Mouse (Mus musculus) cerebellum, adult 2 months (tissue): ENCODE data around the gene Zfp949. TPM values are rescaled to one million over a fixed set of nuclear protein-coding genes. Genes with fewer than 3 reads are reported as not detected.

Source experiments
- DNase-seq, 2 experiments: peaks; one replicate each; pipeline ENCODE4 v3.0.0; 2021
- H3K27ac ChIP-seq: fragments of 200-500 bp; 2 replicates; pipeline ENCODE4 v1.5.1; 2012; ENCODE audit warnings: low read length, control low read depth, inconsistent platforms; ENCODE audit not compliant: insufficient read depth
- H3K27me3 ChIP-seq: fragments of 200-500 bp; 2 replicates; pipeline ENCODE4 v1.6.1; 2012; ENCODE audit warnings: inconsistent platforms, mild to moderate bottlenecking, low read length, moderate library complexity; ENCODE audit not compliant: control insufficient read depth, insufficient read depth
- H3K4me1 ChIP-seq: fragments of 200-500 bp; 2 replicates; pipeline ENCODE4 v1.6.1; 2011; ENCODE audit warnings: low read length; ENCODE audit not compliant: control insufficient read depth, insufficient read depth
- H3K4me3 ChIP-seq: fragments of 200-500 bp; replicated peaks from 2 replicates; pipeline ENCODE3; 2011; ENCODE audit warnings: mild to moderate bottlenecking, low read depth, low read length, control low read depth; ENCODE audit not compliant: insufficient read depth
- CTCF ChIP-seq: fragments of 200-500 bp; IDR thresholded peaks from 2 replicates; pipeline ENCODE4 v1.5.1; 2011; ENCODE audit warnings: low read depth, mild to moderate bottlenecking, control low read depth, low read length, moderate library complexity, borderline replicate concordance; ENCODE audit not compliant: insufficient read depth
- POLR2A ChIP-seq: fragments of 200-500 bp; IDR thresholded peaks from 2 replicates; pipeline ENCODE4 v1.6.1; 2011; ENCODE audit warnings: low read length, control low read depth, borderline replicate concordance; ENCODE audit not compliant: insufficient read depth
- WGBS: fragments of 180-500 bp; shearing (Covaris S2); methylation state at CpG from one replicate; pipeline ENCODE4 v1.1.7; 2018; 5-methylcytosine and 5-hydroxymethylcytosine counted together
- polyA plus RNA-seq: library from polyadenylated mRNA; depleted of rRNA; stranded (reverse); fragments of >200 nt; gene quantifications from 2 replicates; pipeline ENCODE4 v1.2.3, GENCODE M21; 2012; rRNA removed

Gene Zfp949
- 22.0 and 24.2 TPM in 2 replicates for polyA plus RNA-seq

GRCm38 (mm10) chr9:88547851-88548613 lies at the start of gene Zfp949:
Gene Zfp949, plus strand, starts transcription at chr9:88548020.
- H3K4me3 ChIP-seq = peak within 1 kb of the TSS; percentile 99
- TF ChIP-seq CTCF (no peak), POLR2A (peak; percentile 97)
- DNase-seq = peak; percentile 86 to 92
- H3K4me1 ChIP-seq = no peaks in the 10 kb centered on the region
- WGBS = under 1% methylated on average over 30 of the region's 30 CpGs
- peak within 1 kb of the TSS; percentile 93 for H3K27ac ChIP-seq
- no peaks in the 10 kb centered on the region for H3K27me3 ChIP-seq

GRCm38 (mm10) chr9:88500112-88500511 lies 47.7 kb upstream of the Zfp949 start:
- Histone ChIP-seq H3K27me3 (no peaks in the 10 kb centered on the region), H3K4me3 (no peak overlapping the region), H3K27ac (no peak overlapping the region), H3K4me1 (no peaks in the 10 kb centered on the region)
- WGBS = 58% methylated on average over 2 of the region's 2 CpGs
- no peak for DNase-seq
- TF ChIP-seq CTCF (no peak), POLR2A (no peak)

- 90% methylated on average over 6 of the region's 6 CpGs for WGBS
- no peaks in the 10 kb centered on the region for H3K27me3 ChIP-seq
- DNase-seq = no peak
- H3K4me3 ChIP-seq = no peak overlapping the region
- H3K27ac ChIP-seq = no peak overlapping the region
- H3K4me1 ChIP-seq = no peaks in the 10 kb centered on the region
- TF ChIP-seq CTCF = no peak
- no peak for TF ChIP-seq POLR2A
Measured at GRCm38 (mm10) chr9:88501846-88502245, 46.0 kb upstream of the Zfp949 start.

- 87% methylated on average over 1 of the region's 1 CpGs for WGBS
- TF ChIP-seq CTCF (no peak), POLR2A (no peak)
- no peak overlapping the region for H3K27ac ChIP-seq
- H3K4me1 ChIP-seq = no peaks in the 10 kb centered on the region; the same call in 1 of the 2 replicates
- H3K27me3 ChIP-seq = no peaks in the 10 kb centered on the region
- no peak for DNase-seq
- no peak overlapping the region for H3K4me3 ChIP-seq
Measured at GRCm38 (mm10) chr9:88515546-88515945, 32.3 kb upstream of the Zfp949 start.

- no peak overlapping the region for H3K27ac ChIP-seq
- H3K27me3 ChIP-seq = no peaks in the 10 kb centered on the region
- no peak for TF ChIP-seq CTCF
- TF ChIP-seq POLR2A = no peak
- 93% methylated on average over 3 of the region's 3 CpGs for WGBS
- H3K4me1 ChIP-seq = no peaks in the 10 kb centered on the region; the same call in 1 of the 2 replicates
- H3K4me3 ChIP-seq = no peak overlapping the region
- DNase-seq = no peak
Measured at GRCm38 (mm10) chr9:88516361-88516995, 31.3 kb upstream of the Zfp949 start.

GRCm38 (mm10) chr9:88519390-88520121 lies 28.3 kb upstream of the Zfp949 start:
- Histone ChIP-seq H3K27ac (no peak overlapping the region), H3K4me3 (no peak overlapping the region), H3K27me3 (no peaks in the 10 kb centered on the region), H3K4me1 (no peaks in the 10 kb centered on the region; the same call in 1 of the 2 replicates)
- DNase-seq = no peak
- TF ChIP-seq CTCF (no peak), POLR2A (no peak)

- 50% methylated on average over 2 of the region's 2 CpGs for WGBS
- no peak for TF ChIP-seq CTCF
- TF ChIP-seq POLR2A = no peak
- no peak overlapping the region for H3K4me3 ChIP-seq
Measured at GRCm38 (mm10) chr9:88520122-88520848, 27.5 kb upstream of the Zfp949 start.

More at GRCm38 (mm10) chr9:88520122-88520848, 27.5 kb upstream of the Zfp949 start:
- Histone ChIP-seq H3K4me1 (no peaks in the 10 kb centered on the region; the same call in 1 of the 2 replicates), H3K27me3 (no peaks in the 10 kb centered on the region), H3K27ac (no peak overlapping the region)
- no peak for DNase-seq
